Comparison of ENCODE assay signal across 8 mouse cellular contexts in genomic region chr7:29316137-29316734, GRCm38 (mm10). TPM values are rescaled to one million over a fixed set of nuclear protein-coding genes. Genes with fewer than 3 reads are reported as not detected.
DNase-seq lines count a peak whose midpoint lies in the region; ATAC-seq and TF ChIP-seq lines count a peak whose summit lies in the region.

No protein-coding gene starts in this region.

- H3K4me2 ChIP-seq in liver, embryonic 11.5 days: no peak overlapping the region
- no peak overlapping the region for H3K4me2 ChIP-seq in liver, postnatal 0 days (ENCODE audit: low read depth, low read length)
- peak overlapping the region; percentile 47; the same call in 1 of the 2 replicates for H3K4me2 ChIP-seq in embryonic facial prominence, embryonic 15.5 days (replicated peaks)
- peak overlapping the region; percentile 12; the same call in 1 of the 2 replicates for H3K4me2 ChIP-seq in hindbrain, embryonic 16.5 days (ENCODE audit: low read length)
- H3K4me2 ChIP-seq in neural tube, embryonic 14.5 days (ENCODE audit: low read depth, low read length): no peak overlapping the region

- no peak overlapping the region for H3K4me3 ChIP-seq in liver, embryonic 11.5 days (ENCODE audit: low read depth, low read length)
- H3K4me3 ChIP-seq in liver, postnatal 0 days (ENCODE audit: low read depth, low read length): no peak overlapping the region
- H3K4me3 ChIP-seq in embryonic facial prominence, embryonic 15.5 days (replicated peaks): no peak overlapping the region
- H3K4me3 ChIP-seq in hindbrain, embryonic 16.5 days (ENCODE audit: low read length): no peak overlapping the region
- no peak overlapping the region for H3K4me3 ChIP-seq in neural tube, embryonic 14.5 days (ENCODE audit: low read depth, low read length)

- no peak for DNase-seq in liver, embryonic 11.5 days (ENCODE audit: low spot score)
- DNase-seq in liver, postnatal 0 days: no peak
- no peak for DNase-seq in embryo, embryonic 10.5 days (ENCODE audit: low spot score)
- no peak for DNase-seq in ovary, adult 18-20 months (ENCODE audit: low spot score)

- no peak for ATAC-seq in liver, embryonic 11.5 days (replicated peaks; ENCODE audit: low FRiP score)
- ATAC-seq in liver, postnatal 0 days: no peak
- ATAC-seq in embryonic facial prominence, embryonic 15.5 days (ENCODE audit: insufficient number of reproducible peaks, low FRiP score, low TSS enrichment, low read depth): no peak
- no peak for ATAC-seq in hindbrain, embryonic 16.5 days
- no peak for ATAC-seq in neural tube, embryonic 14.5 days (ENCODE audit: low read depth)
- ATAC-seq in megakaryocyte, adult 5-6 weeks (ENCODE audit: poor library complexity, severe bottlenecking): no peak

- 64% methylated on average over 17 of the region's 17 CpGs for WGBS in liver, embryonic 11.5 days
- WGBS in liver, postnatal 0 days (ENCODE audit: insufficient replicate concordance): 77% methylated on average over 17 of the region's 17 CpGs
- 45% methylated on average over 17 of the region's 17 CpGs for WGBS in embryonic facial prominence, embryonic 15.5 days
- WGBS in hindbrain, embryonic 16.5 days: 54% methylated on average over 16 of the region's 17 CpGs
- 56% methylated on average over 17 of the region's 17 CpGs for WGBS in neural tube, embryonic 14.5 days

- peaks cover 59% of the 10 kb centered on the region for H3K4me1 ChIP-seq in liver, embryonic 11.5 days (replicated peaks; ENCODE audit: control insufficient read depth, insufficient read depth, low read length)
- H3K4me1 ChIP-seq in liver, postnatal 0 days (ENCODE audit: insufficient read depth): peaks cover 13% of the 10 kb centered on the region
- peaks cover 80% of the 10 kb centered on the region for H3K4me1 ChIP-seq in embryonic facial prominence, embryonic 15.5 days
- peaks cover 81% of the 10 kb centered on the region for H3K4me1 ChIP-seq in hindbrain, embryonic 16.5 days (ENCODE audit: control insufficient read depth, insufficient read depth, low read depth, low read length)
- peaks cover 83% of the 10 kb centered on the region for H3K4me1 ChIP-seq in neural tube, embryonic 14.5 days (ENCODE audit: control insufficient read depth, insufficient read depth, low read length)

- no peak for TF ChIP-seq EP300 in liver, postnatal 0 days (IDR thresholded peaks at IDR 0.05; ENCODE audit: low read depth)

- H3K9ac ChIP-seq in liver, embryonic 11.5 days (ENCODE audit: low read depth, low read length): no peak overlapping the region
- no peak overlapping the region for H3K9ac ChIP-seq in liver, postnatal 0 days (replicated peaks)
- H3K9ac ChIP-seq in embryonic facial prominence, embryonic 15.5 days: no peak overlapping the region
- peak overlapping the region; percentile 55 for H3K9ac ChIP-seq in hindbrain, embryonic 16.5 days (ENCODE audit: low read depth, low read length)
- peak overlapping the region; percentile 33 for H3K9ac ChIP-seq in neural tube, embryonic 14.5 days (replicated peaks; ENCODE audit: low read depth, low read length)

- H3K36me3 ChIP-seq in liver, embryonic 11.5 days (ENCODE audit: control insufficient read depth, insufficient read depth, low read length): no peaks in the 10 kb centered on the region
- 0 out of 2 replicates have a peak, but pooled peaks cover under 1% of the 10 kb centered on the region for H3K36me3 ChIP-seq in liver, postnatal 0 days (replicated peaks; ENCODE audit: insufficient read depth, low read length)
- H3K36me3 ChIP-seq in embryonic facial prominence, embryonic 15.5 days: 0 out of 2 replicates have a peak, but pooled peaks cover 3% of the 10 kb centered on the region
- peaks cover 7% of the 10 kb centered on the region; the same call in 1 of the 2 replicates for H3K36me3 ChIP-seq in hindbrain, embryonic 16.5 days (ENCODE audit: control insufficient read depth, insufficient read depth, low read length)
- H3K36me3 ChIP-seq in neural tube, embryonic 14.5 days (ENCODE audit: control insufficient read depth, insufficient read depth, low read length): peaks cover 34% of the 10 kb centered on the region; the same call in 1 of the 2 replicates

- no peaks in the 10 kb centered on the region for H3K9me3 ChIP-seq in liver, embryonic 11.5 days (ENCODE audit: control insufficient read depth, low read length)
- no peaks in the 10 kb centered on the region for H3K9me3 ChIP-seq in liver, postnatal 0 days (ENCODE audit: low read length)
- H3K9me3 ChIP-seq in embryonic facial prominence, embryonic 15.5 days (replicated peaks): no peaks in the 10 kb centered on the region
- H3K9me3 ChIP-seq in hindbrain, embryonic 16.5 days (ENCODE audit: control insufficient read depth, low read length): no peaks in the 10 kb centered on the region
- no peaks in the 10 kb centered on the region for H3K9me3 ChIP-seq in neural tube, embryonic 14.5 days (ENCODE audit: control insufficient read depth, low read length)

- peak overlapping the region; percentile 19; the same call in 1 of the 2 replicates for H3K27ac ChIP-seq in liver, embryonic 11.5 days (ENCODE audit: low read depth, low read length)
- H3K27ac ChIP-seq in liver, postnatal 0 days (ENCODE audit: low read depth): no peak overlapping the region
- H3K27ac ChIP-seq in embryonic facial prominence, embryonic 15.5 days (replicated peaks): peak overlapping the region; percentile 93
- H3K27ac ChIP-seq in hindbrain, embryonic 16.5 days (ENCODE audit: low read depth, low read length): peak overlapping the region; percentile 90
- peak overlapping the region; percentile 89 for H3K27ac ChIP-seq in neural tube, embryonic 14.5 days (ENCODE audit: low read depth, low read length)

- no peak for TF ChIP-seq CTCF in liver, postnatal 0 days (IDR thresholded peaks at IDR 0.05; ENCODE audit: low read depth)

- H3K27me3 ChIP-seq in liver, embryonic 11.5 days (replicated peaks; ENCODE audit: control insufficient read depth, insufficient read depth, low read length): no peaks in the 10 kb centered on the region
- H3K27me3 ChIP-seq in liver, postnatal 0 days (ENCODE audit: insufficient read depth, low read length): no peaks in the 10 kb centered on the region
- H3K27me3 ChIP-seq in embryonic facial prominence, embryonic 15.5 days: no peaks in the 10 kb centered on the region
- H3K27me3 ChIP-seq in hindbrain, embryonic 16.5 days (replicated peaks; ENCODE audit: control insufficient read depth, insufficient read depth, low read length): no peaks in the 10 kb centered on the region
- no peaks in the 10 kb centered on the region for H3K27me3 ChIP-seq in neural tube, embryonic 14.5 days (ENCODE audit: control insufficient read depth, insufficient read depth, low read length)

RNA-seq across cellular contexts. Expression of gene Dpf1, which starts 12.5 kb away (rescaled TPM):
- 6.1 and 7.5 TPM in 2 replicates for polyA plus RNA-seq in liver, embryonic 11.5 days (2014; fragmentation: Nextera tagmentation; extraction: Ambion mirVana)
- 0.63 and 0.69 TPM in 2 replicates for polyA plus RNA-seq in liver, postnatal 0 days (2015; fragmentation: Nextera tagmentation; extraction: Ambion mirVana)
- 14.4 and 20.4 TPM in 2 replicates for polyA plus RNA-seq in embryonic facial prominence, embryonic 15.5 days (2015; fragmentation: Nextera tagmentation; extraction: Ambion mirVana)
- 166 and 173 TPM in 2 replicates for polyA plus RNA-seq in hindbrain, embryonic 16.5 days (2015; fragmentation: Nextera tagmentation; extraction: Ambion mirVana)
- 190 and 228 TPM in 2 replicates for polyA plus RNA-seq in neural tube, embryonic 14.5 days (2014; fragmentation: Nextera tagmentation; extraction: Ambion mirVana)
- total RNA-seq in megakaryocyte, adult 5-6 weeks (2015): not detected in 2 replicates
- not detected in 2 replicates for total RNA-seq in megakaryocyte, adult 5-6 weeks (2017)

RNA-seq across cellular contexts. Expression of gene Ppp1r14a, which starts 27.1 kb away (rescaled TPM):
- polyA plus RNA-seq in liver, embryonic 11.5 days (2014; fragmentation: Nextera tagmentation; extraction: Ambion mirVana): 6.0 and 6.9 TPM in 2 replicates
- 5.5 and 5.8 TPM in 2 replicates for polyA plus RNA-seq in liver, postnatal 0 days (2015; fragmentation: Nextera tagmentation; extraction: Ambion mirVana)
- 17.3 and 18.1 TPM in 2 replicates for polyA plus RNA-seq in embryonic facial prominence, embryonic 15.5 days (2015; fragmentation: Nextera tagmentation; extraction: Ambion mirVana)
- polyA plus RNA-seq in hindbrain, embryonic 16.5 days (2015; fragmentation: Nextera tagmentation; extraction: Ambion mirVana): 2.8 and 2.9 TPM in 2 replicates
- 1.8 and 3.6 TPM in 2 replicates for polyA plus RNA-seq in neural tube, embryonic 14.5 days (2014; fragmentation: Nextera tagmentation; extraction: Ambion mirVana)
- not detected in 2 replicates for total RNA-seq in megakaryocyte, adult 5-6 weeks (2015)
- total RNA-seq in megakaryocyte, adult 5-6 weeks (2017): not detected in 2 replicates

RNA-seq across cellular contexts. Expression of gene Spint2, which starts 34.5 kb away (rescaled TPM):
- 51.6 and 53.7 TPM in 2 replicates for polyA plus RNA-seq in liver, embryonic 11.5 days (2014; fragmentation: Nextera tagmentation; extraction: Ambion mirVana)
- polyA plus RNA-seq in liver, postnatal 0 days (2015; fragmentation: Nextera tagmentation; extraction: Ambion mirVana): 84.8 and 94.7 TPM in 2 replicates
- polyA plus RNA-seq in embryonic facial prominence, embryonic 15.5 days (2015; fragmentation: Nextera tagmentation; extraction: Ambion mirVana): 212 and 261 TPM in 2 replicates
- 85.4 and 91.2 TPM in 2 replicates for polyA plus RNA-seq in hindbrain, embryonic 16.5 days (2015; fragmentation: Nextera tagmentation; extraction: Ambion mirVana)
- 46.9 and 62.4 TPM in 2 replicates for polyA plus RNA-seq in neural tube, embryonic 14.5 days (2014; fragmentation: Nextera tagmentation; extraction: Ambion mirVana)
- 6.1 and 7.3 TPM in 2 replicates for total RNA-seq in megakaryocyte, adult 5-6 weeks (2015)
- total RNA-seq in megakaryocyte, adult 5-6 weeks (2017): 2.6 and 5.3 TPM in 2 replicates

Comparison
In these comparisons a context has a peak if more than half of its experiments do, and no peak if none do; other contexts are left out.
1. H3K4me2 ChIP-seq: peak in embryonic facial prominence, embryonic 15.5 days (single experiment) and hindbrain, embryonic 16.5 days (single experiment); none in liver, embryonic 11.5 days (single experiment), liver, postnatal 0 days (single experiment) and neural tube, embryonic 14.5 days (single experiment).
2. H3K9ac ChIP-seq: peak in hindbrain, embryonic 16.5 days (single experiment) and neural tube, embryonic 14.5 days (single experiment); none in liver, embryonic 11.5 days (single experiment), liver, postnatal 0 days (single experiment) and embryonic facial prominence, embryonic 15.5 days (single experiment).